Mouse (Mus musculus) granulocyte monocyte progenitor cell, adult 5-6 weeks (primary cell): ENCODE data around the gene Edar. TPM values are rescaled to one million over a fixed set of nuclear protein-coding genes. Genes with fewer than 3 reads are reported as not detected.
"Not testable (repeated sequence)": the region's sequence is repeated elsewhere in the genome, so short reads cannot be mapped to it uniquely, and the experiment has no call there.

ENCODE experiments used
- ATAC-seq: replicated peaks from 2 replicates; pipeline ENCODE4 v1.8.0; 2016; ENCODE audit warnings: mild to moderate bottlenecking, moderate TSS enrichment, inconsistent platforms; ENCODE audit not compliant: poor library complexity, severe bottlenecking
- total RNA-seq, 2 experiments: library from RNA; stranded (forward) in 1 of 2; stranded (reverse) in 1 of 2; fragments of 200-712, 200-1000 nt in 1 of 2; fragments of >200 nt in 1 of 2; fragmentation: Nextera tagmentation in 1 of 2; gene quantifications; 2 replicates each; pipeline ENCODE4 v1.2.3; 2014 to 2017

The Edar gene
- total RNA-seq (2014; fragmentation: Nextera tagmentation): not detected in 2 replicates
- total RNA-seq (2017): not detected in 2 replicates

DNA sequence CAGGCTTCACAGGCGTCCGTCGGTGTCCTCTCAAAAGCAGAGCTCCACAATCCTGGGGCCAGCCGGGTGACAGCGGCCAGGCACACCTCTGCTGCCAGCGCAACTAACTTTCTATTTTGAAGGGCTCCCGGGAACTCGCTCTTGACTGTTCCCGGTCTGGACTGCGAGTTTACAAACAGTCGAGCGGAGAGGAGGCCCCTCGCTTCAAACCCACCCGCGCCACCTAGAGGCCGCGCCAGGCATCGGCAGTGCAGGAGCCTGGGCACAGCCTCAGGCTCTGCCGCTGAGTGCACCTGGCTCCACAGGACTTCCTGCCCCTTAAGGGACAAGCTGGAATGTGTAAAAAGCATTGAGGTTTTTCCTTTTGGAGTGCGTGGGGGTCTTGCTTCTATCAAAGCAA, at the start of gene Edar:
TSS of gene Edar (minus strand) at position 122 of the 400 bp plus-strand sequence.
- peak; percentile 92 for ATAC-seq

GRCm38 (mm10) chr10:58718110-58718509, 42.7 kb upstream of the Edar start, which contains the start of gene Gm17542:
Gene Gm17542 (minus strand): TSS chr10:58718210.
- not testable (repeated sequence) for ATAC-seq

GRCm38 (mm10) chr10:58714789-58715148, 39.3 kb upstream of the Edar start:
- ATAC-seq: no peak

DNA sequence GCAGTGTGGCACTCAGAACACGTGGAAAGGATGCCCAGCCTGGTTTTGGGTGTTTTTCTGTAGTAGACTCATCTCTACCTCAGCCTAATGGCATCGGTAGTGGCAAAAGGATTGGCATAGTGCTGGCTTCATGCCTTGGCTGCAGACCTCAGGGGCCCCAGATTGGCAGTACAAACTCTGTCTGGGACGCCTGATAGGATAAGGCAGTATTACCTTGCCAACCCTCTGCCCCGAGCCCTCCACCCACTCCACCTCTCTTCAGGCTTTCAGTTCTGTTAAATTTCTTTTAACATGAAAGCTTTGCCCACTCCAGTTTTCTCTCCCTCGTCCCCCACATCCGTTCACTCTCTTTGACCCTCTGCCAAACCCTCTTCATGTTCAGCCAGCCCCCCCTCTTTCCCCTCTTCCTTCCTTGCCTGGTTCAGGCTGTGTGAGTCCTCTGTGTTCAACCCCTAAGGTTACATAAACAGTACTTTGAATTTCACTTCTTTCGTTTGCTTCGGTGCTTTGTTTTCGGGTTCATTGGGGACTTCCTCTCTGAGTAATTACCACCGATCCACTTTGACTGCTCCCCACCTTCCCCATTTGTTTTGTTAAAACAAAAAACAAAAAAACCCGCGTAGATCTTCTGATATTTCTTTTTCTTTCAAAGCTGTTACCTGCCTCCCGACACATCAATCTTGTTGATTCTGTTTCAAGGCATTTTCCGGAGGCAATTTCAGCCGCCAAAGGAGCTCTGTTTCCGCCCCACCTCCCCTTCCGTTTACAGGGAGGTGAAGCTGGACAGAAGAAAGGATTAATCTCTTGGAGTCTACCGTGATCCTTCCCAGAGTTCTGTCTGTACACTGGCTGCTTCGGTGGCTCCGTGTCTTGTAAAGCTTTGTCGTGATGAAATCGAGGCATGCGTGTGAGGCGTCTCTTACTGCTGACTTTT, 38.7 kb upstream of the Edar start:
- peak; percentile 63 for ATAC-seq

DNA sequence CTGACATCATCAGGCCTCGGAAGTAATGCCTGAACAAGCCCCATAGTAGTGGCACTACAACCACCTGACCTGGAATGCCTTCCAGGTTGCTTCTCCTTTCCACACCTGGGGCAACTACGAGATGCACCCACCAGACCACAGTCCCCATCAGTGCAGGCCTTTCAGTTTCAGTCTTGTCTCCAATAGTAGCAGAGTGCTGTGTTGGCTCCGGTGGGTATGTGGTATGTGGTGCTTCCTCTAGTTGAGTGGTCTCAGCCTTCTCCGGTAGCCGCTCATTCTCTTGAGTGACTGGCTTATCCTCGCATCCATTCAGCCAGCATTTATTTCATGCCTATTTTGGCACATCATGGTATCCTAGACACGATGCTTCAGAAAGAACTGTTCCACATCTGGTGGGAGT, 37.8 kb upstream of the Edar start:
- ATAC-seq: peak; percentile 40

DNA sequence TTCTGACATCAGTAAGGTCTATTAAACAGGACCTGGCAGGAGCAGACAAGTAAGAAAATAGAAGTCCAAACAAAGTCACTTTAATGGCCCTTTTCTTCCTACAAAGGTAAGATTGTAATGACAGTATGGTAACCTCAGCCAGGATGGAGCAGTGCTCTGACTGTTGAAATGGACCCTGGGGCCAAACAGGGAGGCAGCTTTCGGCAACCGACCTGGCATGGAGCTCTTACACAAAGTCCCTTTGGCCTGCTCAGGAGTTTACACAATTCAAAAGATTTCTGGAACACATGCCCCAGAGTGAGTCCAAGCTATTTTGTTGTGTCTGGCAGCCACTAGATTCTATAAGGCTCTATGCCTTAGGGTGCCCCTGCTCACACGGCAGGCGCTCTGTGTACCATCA, 33.6 kb upstream of the Edar start:
- no peak for ATAC-seq

DNA sequence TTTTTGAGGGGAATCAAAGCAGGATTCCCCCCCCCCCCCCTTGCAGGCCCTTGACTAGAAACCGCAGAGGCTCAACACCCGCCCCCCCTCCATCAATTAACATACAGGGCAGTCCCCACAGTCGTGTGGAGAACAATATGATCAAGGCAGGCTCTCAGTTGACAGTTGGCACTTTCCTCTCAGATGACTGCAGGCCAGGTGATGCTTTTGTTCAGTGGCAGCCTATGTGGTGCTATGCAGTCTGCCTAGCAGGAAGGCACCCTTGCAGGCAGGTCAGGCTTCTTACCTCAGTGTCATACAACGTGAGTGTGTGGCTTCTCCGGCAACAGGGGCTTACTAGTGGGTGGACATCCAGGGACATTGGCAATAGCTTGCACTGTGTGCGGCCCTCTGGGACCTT, 25.1 kb upstream of the Edar start:
- no peak for ATAC-seq

GRCm38 (mm10) chr10:58700160-58700559, 24.7 kb upstream of the Edar start:
- ATAC-seq: no peak

DNA sequence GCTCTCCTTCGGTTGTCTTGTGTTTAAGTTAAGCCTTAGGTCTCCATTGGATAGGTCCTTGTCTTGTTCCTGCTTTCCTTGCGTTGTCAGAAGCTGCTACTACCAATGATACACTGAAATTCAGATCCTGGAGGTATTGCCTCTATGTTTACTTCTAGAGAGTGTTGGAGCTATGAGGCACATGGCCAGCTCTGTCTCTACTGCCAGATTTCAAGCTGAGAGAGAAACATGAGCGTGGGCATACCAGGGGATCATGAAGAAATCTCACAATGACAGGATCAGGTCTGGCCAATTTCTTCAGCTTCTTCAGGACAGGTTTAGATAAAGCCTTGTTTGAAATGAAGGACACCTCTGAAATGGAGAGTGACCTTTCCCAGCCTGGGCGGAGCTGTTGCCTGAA, 23.5 kb upstream of the Edar start:
- ATAC-seq: no peak

GRCm38 (mm10) chr10:58691051-58691450, 15.6 kb upstream of the Edar start:
- ATAC-seq: no peak

DNA sequence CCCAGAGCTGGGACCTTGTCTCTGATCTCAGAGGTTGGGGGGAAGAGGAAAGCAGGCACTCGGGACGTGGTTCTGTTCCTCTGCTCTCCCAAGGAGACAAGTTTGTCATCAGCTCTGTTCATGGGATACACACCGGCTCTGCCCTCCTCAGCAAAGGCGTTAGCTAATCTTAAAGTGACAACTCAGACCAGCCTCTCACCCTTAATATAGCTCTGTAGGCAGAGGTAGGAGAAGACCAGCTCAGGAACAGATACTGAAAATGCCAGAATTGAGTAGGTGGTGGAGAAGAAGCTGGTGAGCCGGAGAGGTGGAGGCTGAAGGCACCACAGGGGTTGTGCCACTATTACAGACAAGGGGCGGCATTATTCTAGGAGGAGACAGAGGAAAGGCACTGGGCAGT, 3.8 kb upstream of the Edar start:
- no peak for ATAC-seq

DNA sequence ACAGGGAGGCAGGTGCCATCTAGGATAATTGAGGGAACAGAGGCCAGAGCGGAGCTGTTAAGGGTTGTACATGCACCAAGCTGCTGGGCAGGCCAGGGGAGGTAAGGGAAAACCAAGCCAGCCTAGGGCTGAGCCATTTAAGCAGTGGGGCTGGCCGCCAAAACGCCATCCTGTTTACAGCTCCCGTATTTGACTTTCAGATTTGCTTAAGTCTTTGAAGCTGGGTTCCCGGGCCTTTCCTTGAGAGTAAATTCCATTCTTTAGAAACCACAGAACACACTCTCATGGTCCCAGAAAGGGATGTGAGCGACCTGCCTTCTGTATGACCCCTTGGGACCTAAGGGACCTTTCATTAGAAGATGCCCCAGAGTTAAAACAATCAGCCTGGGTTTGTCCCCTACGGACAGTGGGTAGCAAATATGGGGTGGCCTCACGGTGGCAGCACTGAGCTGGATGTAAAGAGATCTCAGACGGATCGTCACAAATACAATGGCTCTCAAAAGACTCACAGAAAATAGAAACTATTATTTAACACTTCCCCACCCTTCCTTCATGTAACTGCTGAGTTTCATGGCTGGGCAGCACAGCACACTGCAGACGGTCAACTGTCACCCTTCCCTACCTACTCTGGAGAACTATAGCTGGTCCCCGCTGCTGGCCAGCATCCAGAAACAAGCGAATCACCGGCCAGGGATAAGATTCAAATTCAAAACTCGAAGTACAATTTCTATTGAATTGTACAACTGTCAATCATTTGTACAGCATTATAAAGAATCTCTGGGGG, 2.0 kb downstream of the Edar start:
- peak; percentile 67 for ATAC-seq

DNA sequence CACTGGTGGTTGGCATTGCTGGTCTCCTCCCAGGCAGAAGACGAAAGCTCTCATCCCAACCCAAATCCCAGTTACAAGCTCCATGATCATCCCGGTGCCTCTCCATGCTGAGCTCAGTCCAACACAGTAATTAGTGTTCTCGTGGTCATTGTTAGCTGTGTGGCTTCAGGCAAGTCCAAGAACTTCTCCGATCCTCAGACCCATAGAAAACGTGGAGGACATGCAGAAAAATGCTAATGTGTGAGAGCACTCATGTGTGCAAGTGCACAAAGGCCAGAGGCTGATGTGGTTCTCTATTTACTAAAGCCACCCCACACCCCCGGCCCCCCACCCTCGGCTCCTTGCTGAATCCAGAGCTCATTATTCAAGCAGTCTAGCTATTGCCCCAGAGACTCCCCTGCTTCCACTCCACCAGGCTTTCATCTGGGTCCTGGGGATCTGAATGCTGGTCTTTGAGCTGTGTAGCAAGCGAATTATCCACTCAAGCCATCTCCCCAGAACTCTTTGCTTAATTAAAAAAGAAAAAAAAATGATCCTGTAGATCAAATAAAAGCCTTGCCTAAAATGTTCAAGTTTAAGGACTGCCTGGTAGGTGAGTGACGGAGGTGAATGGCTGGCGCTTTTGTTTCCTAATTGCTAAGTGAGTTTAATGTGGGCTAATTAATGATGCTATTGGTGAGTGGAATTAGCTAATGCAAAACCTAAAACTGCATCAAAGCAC, 2.7 kb downstream of the Edar start:
- no peak for ATAC-seq

DNA sequence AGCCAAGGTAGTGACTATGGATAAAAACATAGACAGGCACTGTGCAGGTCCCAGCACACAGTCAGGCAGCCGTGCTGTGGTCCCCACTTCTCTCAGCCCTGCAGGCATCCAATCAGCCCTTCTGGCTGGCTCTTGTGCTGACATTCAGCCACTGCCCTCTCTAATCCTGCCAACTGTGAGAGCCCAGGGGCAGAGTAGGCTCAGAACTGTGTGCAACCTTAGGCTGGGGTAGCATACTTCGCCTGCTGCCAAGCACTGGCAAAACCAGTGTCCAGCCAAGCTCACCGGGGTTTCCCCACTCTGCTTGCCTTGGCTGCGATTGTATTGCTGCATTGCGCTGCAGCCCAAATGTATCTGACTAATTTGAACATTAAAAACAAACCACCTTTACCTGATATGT, 11.6 kb downstream of the Edar start:
- no peak for ATAC-seq

DNA sequence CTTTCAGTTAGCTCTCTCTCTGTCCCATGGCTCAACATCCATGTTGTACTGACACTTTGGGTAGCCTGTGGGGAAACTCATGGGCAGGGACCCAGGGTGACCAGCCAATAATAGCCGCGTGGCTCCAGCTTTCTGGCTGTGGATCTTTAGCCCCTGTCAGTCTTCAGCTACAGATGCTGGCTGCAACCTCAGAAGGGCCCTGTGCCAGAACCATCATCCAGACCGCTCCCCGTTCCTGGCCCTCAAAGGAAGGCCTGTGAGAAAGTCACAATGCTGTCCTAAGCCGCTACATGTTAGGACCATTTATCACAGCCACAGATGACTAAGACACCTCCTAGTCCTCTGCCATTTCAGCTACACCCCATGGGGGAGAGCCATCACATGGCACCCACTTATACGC, 12.0 kb downstream of the Edar start:
- no peak for ATAC-seq

- peak; percentile 76 for ATAC-seq
These were observed 16.0 kb downstream of the Edar start for GRCm38 (mm10) chr10:58659268-58659986.

DNA sequence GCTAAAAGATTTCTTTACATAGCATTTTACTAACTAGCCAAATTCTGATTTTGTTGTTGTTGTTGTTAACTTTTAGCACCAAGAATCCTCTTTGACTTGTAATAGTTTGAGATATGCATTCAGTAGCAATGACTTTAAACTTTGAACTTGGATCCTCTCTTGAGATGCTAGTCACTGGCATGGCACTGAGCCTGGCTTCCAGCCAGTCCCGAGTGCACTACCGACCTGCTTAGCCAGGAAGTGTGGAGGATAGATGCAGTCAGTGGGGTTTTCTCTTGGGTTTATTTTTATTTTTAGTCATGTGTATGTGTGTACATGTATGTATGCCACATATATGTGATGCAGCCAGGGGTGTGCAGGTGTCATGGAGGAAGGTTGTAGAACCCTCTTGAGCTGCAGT, 17.7 kb downstream of the Edar start:
- ATAC-seq: no peak

DNA sequence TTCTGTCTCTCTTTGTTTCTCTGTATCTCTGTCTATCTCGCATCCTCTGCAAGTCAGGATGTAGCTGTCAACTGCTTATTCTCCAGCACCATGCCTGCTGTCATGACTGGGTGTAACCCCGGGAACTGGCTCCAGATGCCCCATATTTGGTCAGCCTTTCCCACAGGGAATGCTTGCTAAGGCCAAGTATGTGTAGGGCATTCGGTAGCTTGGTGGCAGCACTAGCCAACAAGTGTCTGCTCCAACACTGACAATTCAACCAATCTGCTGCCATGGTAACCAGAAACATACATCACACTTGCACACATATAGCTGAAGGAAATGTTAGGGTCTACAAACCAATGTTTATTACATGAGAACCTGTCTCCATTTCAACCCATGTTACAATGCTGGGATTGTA, 21.8 kb downstream of the Edar start:
- ATAC-seq: no peak

DNA sequence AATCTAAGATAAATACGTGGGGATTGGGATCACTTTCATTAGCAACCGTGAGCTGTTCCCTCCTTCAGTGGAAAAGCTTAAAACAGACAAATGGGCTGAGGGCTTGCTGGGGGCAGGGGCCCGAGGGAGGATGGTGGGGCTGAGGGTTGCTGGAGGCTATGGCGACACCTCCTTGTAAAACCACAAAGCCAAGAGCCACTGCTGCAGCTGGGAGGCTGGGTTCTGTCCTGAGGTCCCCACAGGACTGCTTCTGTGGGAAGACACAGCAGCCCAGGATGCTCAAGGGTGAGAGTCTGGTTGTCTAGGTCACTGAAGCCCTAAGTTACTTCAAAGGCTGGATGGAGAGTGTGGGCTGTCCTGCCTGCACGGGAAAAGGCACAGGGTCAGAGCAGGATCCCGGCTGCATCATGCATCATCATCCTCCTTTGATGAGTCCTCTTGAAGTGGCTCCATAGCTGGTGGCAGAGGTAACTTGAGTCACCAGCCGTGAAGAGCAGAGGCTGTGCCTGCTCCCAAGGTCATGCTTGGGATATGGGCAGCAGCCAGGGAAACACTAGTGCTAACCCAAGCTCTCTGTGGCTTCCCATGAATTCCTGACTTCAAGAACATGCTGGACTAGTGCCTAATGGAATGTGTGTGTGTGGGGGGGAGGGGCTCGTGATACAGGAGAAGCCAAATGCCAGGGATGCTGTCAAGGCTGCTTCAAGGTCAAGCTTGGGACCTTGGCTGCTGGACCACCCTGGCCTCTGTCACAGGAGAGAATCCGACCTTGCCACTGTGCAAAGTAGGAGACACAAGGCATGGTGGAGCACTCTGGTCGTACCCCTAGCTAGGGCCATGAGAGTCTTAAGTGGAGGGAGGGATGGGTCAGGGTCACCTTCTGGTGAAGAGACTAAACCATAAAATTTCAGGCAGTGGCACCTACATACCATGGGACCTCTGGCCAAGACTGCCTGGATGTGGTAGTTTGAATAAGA, 22.7 kb downstream of the Edar start:
- peak; percentile 93 for ATAC-seq
